Mouse (Mus musculus) midbrain, embryonic 12.5 days (tissue): ENCODE measurements at regions not wholly inside any gene's neighbourhood (a gene's known extent, or its start where the extent isn't known, plus 50 kb on each side); places are given as distances from the start of the nearest gene placed in this dataset.

Source experiments
- ATAC-seq: fragments of 200-750 bp; cut with Nextera tagmentation; 2 replicates; pipeline ENCODE4 v1.8.0; 2017; ENCODE audit warnings: low read depth, moderate TSS enrichment, moderate library complexity; ENCODE audit not compliant: low FRiP score
- H3K27ac ChIP-seq: fragments of 300-500 bp; sonication (generic); replicated peaks from 2 replicates; pipeline ENCODE4 v1.5.1; 2016; ENCODE audit warnings: mild to moderate bottlenecking
- H3K27me3 ChIP-seq: fragments of 300-500 bp; sonication (generic); 2 replicates; pipeline ENCODE4 v1.6.1; 2016; ENCODE audit warnings: mild to moderate bottlenecking
- H3K36me3 ChIP-seq: fragments of 300-500 bp; sonication (generic); 2 replicates; pipeline ENCODE4 v1.6.1; 2016
- H3K4me1 ChIP-seq: fragments of 300-500 bp; sonication (generic); 2 replicates; pipeline ENCODE4 v1.6.1; 2016
- H3K4me2 ChIP-seq: fragments of 300-500 bp; sonication (generic); replicated peaks from 2 replicates; pipeline ENCODE4 v1.6.1; 2016; ENCODE audit warnings: mild to moderate bottlenecking, moderate library complexity
- H3K4me3 ChIP-seq: fragments of 300-500 bp; sonication (generic); 2 replicates; pipeline ENCODE4 v1.5.1; 2016; ENCODE audit warnings: mild to moderate bottlenecking
- H3K9ac ChIP-seq: fragments of 300-500 bp; sonication (generic); replicated peaks from 2 replicates; pipeline ENCODE4 v1.6.1; 2016; ENCODE audit warnings: mild to moderate bottlenecking, moderate library complexity
- H3K9me3 ChIP-seq: fragments of 300-500 bp; sonication (generic); 2 replicates; pipeline ENCODE4 v1.6.1; 2016; ENCODE audit warnings: mild to moderate bottlenecking
- WGBS: fragments of 180-500 bp; shearing (Covaris S2); methylation state at CpG from one replicate; pipeline ENCODE4 v1.1.7; 2016; 5-methylcytosine and 5-hydroxymethylcytosine counted together

GRCm38 (mm10) chr1:128747196-128747790 lies 155.2 kb upstream of the Cxcr4 start:
- no peak for ATAC-seq
- WGBS: 94% methylated on average over 12 of the region's 12 CpGs

GRCm38 (mm10) chr1:128746461-128747009 lies 154.4 kb upstream of the Cxcr4 start:
- Histone ChIP-seq H3K9me3 (0 out of 2 replicates have a peak, but pooled peaks cover 4% of the 10 kb centered on the region), H3K4me1 (no peaks in the 10 kb centered on the region), H3K27ac (no peak overlapping the region), H3K4me3 (no peak overlapping the region), H3K27me3 (no peaks in the 10 kb centered on the region), H3K9ac (no peak overlapping the region), H3K4me2 (no peak overlapping the region), H3K36me3 (no peaks in the 10 kb centered on the region)
- no peak for ATAC-seq
- 71% methylated on average over 3 of the region's 3 CpGs for WGBS

More at GRCm38 (mm10) chr1:128747196-128747790, 155.2 kb upstream of the Cxcr4 start:
- H3K9me3 ChIP-seq: 0 out of 2 replicates have a peak, but pooled peaks cover 3% of the 10 kb centered on the region
- H3K4me2 ChIP-seq: no peak overlapping the region
- no peak overlapping the region for H3K9ac ChIP-seq
- H3K27me3 ChIP-seq: no peaks in the 10 kb centered on the region
- no peak overlapping the region for H3K4me3 ChIP-seq
- no peaks in the 10 kb centered on the region for H3K36me3 ChIP-seq
- no peaks in the 10 kb centered on the region for H3K4me1 ChIP-seq
- H3K27ac ChIP-seq: no peak overlapping the region

- Histone ChIP-seq H3K9ac (no peak overlapping the region), H3K4me3 (no peak overlapping the region), H3K36me3 (no peaks in the 10 kb centered on the region), H3K27me3 (no peaks in the 10 kb centered on the region), H3K4me2 (no peak overlapping the region), H3K27ac (no peak overlapping the region), H3K4me1 (no peaks in the 10 kb centered on the region), H3K9me3 (0 out of 2 replicates have a peak, but pooled peaks cover 6% of the 10 kb centered on the region)
- WGBS: 91% methylated on average over 2 of the region's 2 CpGs
- ATAC-seq: no peak
Measured at GRCm38 (mm10) chr1:128740616-128741015, 148.5 kb upstream of the Cxcr4 start.

GRCm38 (mm10) chr1:128738152-128738551 lies 146.1 kb upstream of the Cxcr4 start:
- WGBS: 91% methylated on average over 4 of the region's 4 CpGs
- no peaks in the 10 kb centered on the region for H3K4me1 ChIP-seq
- no peak for ATAC-seq

GRCm38 (mm10) chr1:128734857-128735256 lies 142.8 kb upstream of the Cxcr4 start:
- no peak overlapping the region for H3K4me2 ChIP-seq
- H3K27me3 ChIP-seq: no peaks in the 10 kb centered on the region
- ATAC-seq: no peak
- H3K36me3 ChIP-seq: no peaks in the 10 kb centered on the region
- H3K27ac ChIP-seq: no peak overlapping the region
- no peaks in the 10 kb centered on the region for H3K9me3 ChIP-seq
- H3K4me3 ChIP-seq: no peak overlapping the region
- H3K4me1 ChIP-seq: no peaks in the 10 kb centered on the region
- no peak overlapping the region for H3K9ac ChIP-seq
- 83% methylated on average over 2 of the region's 2 CpGs for WGBS

More at GRCm38 (mm10) chr1:128738152-128738551, 146.1 kb upstream of the Cxcr4 start:
- H3K9me3 ChIP-seq: 0 out of 2 replicates have a peak, but pooled peaks cover 6% of the 10 kb centered on the region
- H3K27ac ChIP-seq: no peak overlapping the region
- no peak overlapping the region for H3K4me3 ChIP-seq
- H3K36me3 ChIP-seq: no peaks in the 10 kb centered on the region
- H3K9ac ChIP-seq: no peak overlapping the region
- H3K4me2 ChIP-seq: no peak overlapping the region
- no peaks in the 10 kb centered on the region for H3K27me3 ChIP-seq

- Histone ChIP-seq H3K4me1 (no peaks in the 10 kb centered on the region), H3K4me3 (no peak overlapping the region), H3K36me3 (no peaks in the 10 kb centered on the region), H3K9ac (no peak overlapping the region), H3K4me2 (no peak overlapping the region), H3K27ac (no peak overlapping the region), H3K27me3 (no peaks in the 10 kb centered on the region), H3K9me3 (no peaks in the 10 kb centered on the region)
- 85% methylated on average over 3 of the region's 3 CpGs for WGBS
- no peak for ATAC-seq
Measured at GRCm38 (mm10) chr1:128731445-128731844, 139.4 kb upstream of the Cxcr4 start.

- Histone ChIP-seq H3K27ac (no peak overlapping the region), H3K4me1 (no peaks in the 10 kb centered on the region), H3K4me3 (no peak overlapping the region), H3K9me3 (no peaks in the 10 kb centered on the region), H3K27me3 (no peaks in the 10 kb centered on the region), H3K36me3 (no peaks in the 10 kb centered on the region), H3K9ac (no peak overlapping the region), H3K4me2 (no peak overlapping the region)
- ATAC-seq: no peak
- 88% methylated on average over 6 of the region's 6 CpGs for WGBS
Measured at GRCm38 (mm10) chr1:128724433-128725091, 132.5 kb upstream of the Cxcr4 start.

- 57% methylated on average over 3 of the region's 3 CpGs for WGBS
- H3K36me3 ChIP-seq: no peaks in the 10 kb centered on the region
- H3K9me3 ChIP-seq: no peaks in the 10 kb centered on the region
- H3K4me3 ChIP-seq: no peak overlapping the region
- no peak overlapping the region for H3K27ac ChIP-seq
- no peak for ATAC-seq
- no peaks in the 10 kb centered on the region for H3K27me3 ChIP-seq
- no peak overlapping the region for H3K9ac ChIP-seq
- no peak overlapping the region for H3K4me2 ChIP-seq
- H3K4me1 ChIP-seq: no peaks in the 10 kb centered on the region
Measured at GRCm38 (mm10) chr1:128723843-128724242, 131.8 kb upstream of the Cxcr4 start.

- Histone ChIP-seq H3K27me3 (no peaks in the 10 kb centered on the region), H3K4me2 (no peak overlapping the region), H3K4me3 (no peak overlapping the region), H3K9ac (no peak overlapping the region), H3K27ac (no peak overlapping the region), H3K4me1 (no peaks in the 10 kb centered on the region), H3K36me3 (no peaks in the 10 kb centered on the region), H3K9me3 (no peaks in the 10 kb centered on the region)
- 76% methylated on average over 2 of the region's 2 CpGs for WGBS
- no peak for ATAC-seq
Measured at GRCm38 (mm10) chr1:128722061-128722471, 130.0 kb upstream of the Cxcr4 start.

GRCm38 (mm10) chr1:128714843-128715242 lies 122.8 kb upstream of the Cxcr4 start:
- Histone ChIP-seq H3K9ac (no peak overlapping the region), H3K27me3 (no peaks in the 10 kb centered on the region), H3K4me3 (no peak overlapping the region), H3K9me3 (no peaks in the 10 kb centered on the region), H3K4me2 (no peak overlapping the region), H3K4me1 (peaks cover 13% of the 10 kb centered on the region), H3K36me3 (no peaks in the 10 kb centered on the region), H3K27ac (no peak overlapping the region)
- 66% methylated on average over 6 of the region's 6 CpGs for WGBS
- ATAC-seq: no peak

- H3K27ac ChIP-seq: no peak overlapping the region
- no peak overlapping the region for H3K4me2 ChIP-seq
- peaks cover 13% of the 10 kb centered on the region for H3K4me1 ChIP-seq
- no peaks in the 10 kb centered on the region for H3K27me3 ChIP-seq
- 0 out of 2 replicates have a peak, but pooled peaks cover 2% of the 10 kb centered on the region for H3K9me3 ChIP-seq
- no peak overlapping the region for H3K9ac ChIP-seq
- H3K4me3 ChIP-seq: no peak overlapping the region
- H3K36me3 ChIP-seq: no peaks in the 10 kb centered on the region
- no peak for ATAC-seq
- 74% methylated on average over 7 of the region's 7 CpGs for WGBS
Measured at GRCm38 (mm10) chr1:128712876-128713275, 120.8 kb upstream of the Cxcr4 start.

- 81% methylated on average over 5 of the region's 5 CpGs for WGBS
Measured at GRCm38 (mm10) chr1:128711121-128711520, 119.0 kb upstream of the Cxcr4 start.

More at GRCm38 (mm10) chr1:128711121-128711520, 119.0 kb upstream of the Cxcr4 start:
- ATAC-seq: peak; percentile 38; the same call in 1 of the 2 replicates
- 0 out of 2 replicates have a peak, but pooled peaks cover 2% of the 10 kb centered on the region for H3K9me3 ChIP-seq
- no peaks in the 10 kb centered on the region for H3K27me3 ChIP-seq
- no peak overlapping the region for H3K4me3 ChIP-seq
- H3K27ac ChIP-seq: no peak overlapping the region
- no peak overlapping the region for H3K9ac ChIP-seq
- no peaks in the 10 kb centered on the region for H3K36me3 ChIP-seq
- peaks cover 13% of the 10 kb centered on the region for H3K4me1 ChIP-seq
- no peak overlapping the region for H3K4me2 ChIP-seq
